Mouse (Mus musculus) G1E (cell line): Measurements from ENCODE around the gene Rnf103.

ENCODE experiments used
- CTCF ChIP-seq: IDR thresholded peaks from 2 replicates; pipeline ENCODE4 v1.5.1; 2012; ENCODE audit warnings: low read depth, low read length, inconsistent platforms, mixed read lengths
- GATA1 ChIP-seq: IDR thresholded peaks from 2 replicates; pipeline ENCODE4 v1.6.1; 2012; ENCODE audit warnings: borderline replicate concordance, low read length, inconsistent platforms, mixed read lengths
- GATA2 ChIP-seq: IDR thresholded peaks from 2 replicates; pipeline ENCODE4 v1.6.1; 2012; ENCODE audit warnings: low read depth, low read length, inconsistent platforms, borderline replicate concordance
- POLR2AphosphoS5 ChIP-seq: IDR thresholded peaks from 2 replicates; pipeline ENCODE4 v1.6.1; 2012; ENCODE audit warnings: low read depth, low read length, inconsistent platforms; ENCODE audit not compliant: insufficient replicate concordance
- TAL1 ChIP-seq: conservative IDR thresholded peaks from 2 replicates; pipeline ENCODE4 v1.6.1; 2012; ENCODE audit warnings: low read depth, low read length, inconsistent platforms, mixed read lengths

DNA sequence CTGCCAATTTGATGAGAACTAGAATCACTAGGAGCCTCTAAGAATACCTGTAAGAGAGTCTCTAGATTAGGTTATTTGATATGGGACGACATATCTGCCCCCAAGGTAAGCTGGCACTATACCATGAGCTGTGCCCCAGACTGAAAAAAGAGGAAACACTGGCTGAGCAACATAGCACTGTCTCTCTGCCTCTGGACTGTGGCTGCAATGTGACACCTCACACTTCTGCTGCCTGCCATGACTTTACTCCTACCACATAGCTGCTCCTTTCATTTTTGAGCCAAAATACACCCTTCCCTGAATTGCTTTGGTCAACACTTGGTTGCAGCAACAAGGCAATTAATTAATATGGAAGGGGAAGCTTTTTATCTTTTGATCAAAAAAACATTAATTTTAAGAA is 48.9 kb upstream of the Rnf103 start:
- TF ChIP-seq CTCF: no peak
- TF ChIP-seq TAL1: no peak
- no peak for TF ChIP-seq POLR2AphosphoS5
- TF ChIP-seq GATA2: no peak
- no peak for TF ChIP-seq GATA1
